Mouse (Mus musculus) forebrain, embryonic 11.5 days (tissue): ENCODE results near the gene Pcx. TPM values are rescaled to one million over a fixed set of nuclear protein-coding genes. Genes with fewer than 3 reads are reported as not detected.

Source experiments
- ATAC-seq: fragments of 200-750 bp; cut with Nextera tagmentation; replicated peaks from 2 replicates; pipeline ENCODE4 v1.8.0; 2017; ENCODE audit warnings: moderate TSS enrichment; ENCODE audit not compliant: low FRiP score
- DNase-seq: peaks from one replicate; pipeline ENCODE4 v3.0.0-alpha.2; 2017; ENCODE audit warnings: low spot score
- H3K27ac ChIP-seq: fragments of 300-500 bp; sonication (generic); 2 replicates; pipeline ENCODE4 v1.5.1; 2014; ENCODE audit warnings: low read depth, low read length
- H3K27me3 ChIP-seq: fragments of 300-500 bp; sonication (generic); 2 replicates; pipeline ENCODE4 v1.6.1; 2014; ENCODE audit warnings: mild to moderate bottlenecking, low read length, mixed read lengths; ENCODE audit not compliant: control insufficient read depth, insufficient read depth
- H3K36me3 ChIP-seq: fragments of 300-500 bp; sonication (generic); 2 replicates; pipeline ENCODE4 v1.6.1; 2014; ENCODE audit warnings: mild to moderate bottlenecking, low read length, moderate library complexity, mixed read lengths; ENCODE audit not compliant: control insufficient read depth, insufficient read depth
- H3K4me1 ChIP-seq: fragments of 300-500 bp; sonication (generic); replicated peaks from 2 replicates; pipeline ENCODE4 v1.6.1; 2014; ENCODE audit warnings: low read length, mixed read lengths; ENCODE audit not compliant: control insufficient read depth, insufficient read depth
- H3K4me2 ChIP-seq: fragments of 300-500 bp; sonication (generic); 2 replicates; pipeline ENCODE4 v1.6.1; 2014; ENCODE audit warnings: low read depth, mild to moderate bottlenecking, low read length, moderate library complexity, mixed read lengths; ENCODE audit not compliant: severe bottlenecking
- H3K4me3 ChIP-seq: fragments of 300-500 bp; sonication (generic); 2 replicates; pipeline ENCODE4 v1.5.1; 2014; ENCODE audit warnings: low read depth, low read length
- H3K9ac ChIP-seq: fragments of 300-500 bp; sonication (generic); 2 replicates; pipeline ENCODE4 v1.6.1; 2014; ENCODE audit warnings: low read length
- H3K9me3 ChIP-seq: fragments of 300-500 bp; sonication (generic); 2 replicates; pipeline ENCODE4 v1.6.1; 2016; ENCODE audit warnings: low read length, mixed read lengths; ENCODE audit not compliant: control insufficient read depth
- WGBS: fragments of 180-500 bp; shearing (Covaris S2); extraction: QIAGEN DNeasy Blood & Tissue Kit; methylation state at CpG from one replicate; pipeline ENCODE4 v1.1.7; 2014; 5-methylcytosine and 5-hydroxymethylcytosine counted together
- polyA plus RNA-seq: library from polyadenylated mRNA; unstranded; fragments of >200 nt; fragmentation: Nextera tagmentation; extraction: Ambion mirVana; gene quantifications from 2 replicates; pipeline ENCODE4 v1.2.1, GENCODE M21; 2014

Pcx gene
- polyA plus RNA-seq, 1 experiment from 2014 or later = 18.5 TPM

DNA sequence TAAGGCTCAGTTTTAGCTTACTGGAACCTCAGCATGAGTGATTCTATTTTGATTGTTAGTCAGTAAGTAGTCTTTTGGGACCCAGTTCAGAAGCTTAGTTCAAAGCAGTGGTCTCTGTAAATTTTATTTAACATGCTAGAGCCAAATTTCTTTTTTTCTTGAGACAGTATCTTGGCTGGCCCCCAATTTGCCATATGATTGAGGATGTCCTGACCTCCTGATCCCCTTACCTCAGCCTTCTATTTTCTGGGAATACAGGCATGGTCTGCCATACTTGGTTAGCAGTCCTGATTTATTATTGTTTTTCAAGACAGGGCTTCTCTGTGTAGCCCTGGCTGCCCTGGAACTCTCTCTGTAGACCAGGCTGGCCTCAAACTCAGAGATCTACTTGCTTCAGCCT lies 25.6 kb downstream of the Pcx start:
- H3K4me2 ChIP-seq = no peak overlapping the region
- no peaks in the 10 kb centered on the region for H3K4me1 ChIP-seq
- DNase-seq (no peak), ATAC-seq (no peak)
- H3K36me3 ChIP-seq = no peaks in the 10 kb centered on the region
- no peak overlapping the region for H3K4me3 ChIP-seq
- no peaks in the 10 kb centered on the region for H3K27me3 ChIP-seq
- no peak overlapping the region for H3K9ac ChIP-seq
- no peak overlapping the region for H3K27ac ChIP-seq
- no peaks in the 10 kb centered on the region for H3K9me3 ChIP-seq

DNA sequence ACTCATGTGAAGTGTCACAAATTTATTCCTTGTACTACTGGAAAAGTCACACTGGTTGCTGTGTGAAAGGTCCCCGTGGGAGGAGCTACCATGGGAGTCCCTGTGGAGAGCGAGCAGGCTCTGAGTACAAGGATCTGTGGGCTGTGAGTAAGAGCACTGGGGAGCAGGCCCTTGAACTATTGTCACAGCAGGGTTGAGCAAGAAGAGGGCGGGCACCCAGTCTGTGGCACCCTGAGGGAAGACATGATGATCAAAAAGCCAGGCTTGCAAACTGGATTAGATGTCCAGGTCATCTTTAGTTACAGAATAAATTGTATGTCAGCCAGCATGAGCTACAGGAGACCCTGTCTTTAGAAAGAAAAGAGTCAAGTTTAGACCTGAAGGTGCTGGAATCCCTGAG lies 26.3 kb downstream of the Pcx start:
- Histone ChIP-seq H3K4me1 (no peaks in the 10 kb centered on the region), H3K9me3 (no peaks in the 10 kb centered on the region), H3K9ac (no peak overlapping the region), H3K27ac (no peak overlapping the region), H3K4me3 (no peak overlapping the region), H3K27me3 (no peaks in the 10 kb centered on the region), H3K4me2 (no peak overlapping the region), H3K36me3 (no peaks in the 10 kb centered on the region)
- WGBS = 65% methylated on average over 3 of the region's 3 CpGs
- no peak for DNase-seq
- ATAC-seq = no peak

DNA sequence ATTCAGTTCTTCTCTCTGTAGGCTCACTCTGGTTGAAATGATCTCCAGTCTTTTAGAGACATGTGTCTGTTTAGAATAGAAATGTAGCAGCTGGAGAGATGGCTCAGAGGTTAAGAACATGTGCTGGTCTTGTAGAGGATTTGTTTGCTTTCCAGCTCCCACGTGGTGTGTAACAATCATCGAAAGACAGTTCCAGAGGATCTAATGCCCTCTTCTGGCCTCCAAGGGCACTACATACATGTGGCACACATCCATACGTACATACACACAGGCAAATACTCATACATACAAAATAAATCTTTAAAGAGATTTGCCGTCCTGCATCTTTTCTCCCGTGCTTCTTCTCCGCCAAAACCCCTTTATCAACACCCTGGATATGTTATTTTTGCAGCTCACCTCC lies 30.0 kb downstream of the Pcx start:
- no peaks in the 10 kb centered on the region for H3K4me1 ChIP-seq
- no peak for ATAC-seq
- no peak overlapping the region for H3K27ac ChIP-seq
- H3K4me2 ChIP-seq = no peak overlapping the region
- H3K36me3 ChIP-seq = no peaks in the 10 kb centered on the region
- DNase-seq = no peak
- H3K9me3 ChIP-seq = no peaks in the 10 kb centered on the region
- no peaks in the 10 kb centered on the region for H3K27me3 ChIP-seq
- WGBS = 91% methylated on average over 6 of the region's 6 CpGs
- no peak overlapping the region for H3K4me3 ChIP-seq
- no peak overlapping the region for H3K9ac ChIP-seq

DNA sequence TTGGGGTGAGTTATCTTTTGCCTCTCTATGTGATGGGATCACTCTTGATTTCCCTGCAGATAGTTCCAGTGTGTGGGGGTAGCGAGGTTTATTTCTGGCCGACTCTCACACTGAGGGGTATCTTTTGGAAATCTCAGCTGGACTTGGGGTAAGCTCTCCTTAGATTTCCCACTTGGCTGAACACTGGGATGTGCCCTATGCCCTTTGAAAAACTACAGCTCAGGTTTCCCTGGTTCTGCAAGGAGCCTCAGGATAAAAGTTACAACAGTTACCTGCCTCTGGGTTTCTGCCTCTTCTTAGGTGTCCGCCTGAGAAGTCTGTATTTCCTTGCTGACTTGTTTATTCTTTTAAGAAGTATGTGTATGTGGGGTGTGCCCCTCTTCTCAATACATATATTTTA lies 30.7 kb downstream of the Pcx start:
- 75% methylated on average over 3 of the region's 3 CpGs for WGBS
- Histone ChIP-seq H3K9me3 (no peaks in the 10 kb centered on the region), H3K4me2 (no peak overlapping the region), H3K27ac (no peak overlapping the region), H3K27me3 (no peaks in the 10 kb centered on the region), H3K36me3 (no peaks in the 10 kb centered on the region), H3K4me3 (no peak overlapping the region), H3K9ac (no peak overlapping the region), H3K4me1 (no peaks in the 10 kb centered on the region)
- DNase-seq (no peak), ATAC-seq (no peak)

DNA sequence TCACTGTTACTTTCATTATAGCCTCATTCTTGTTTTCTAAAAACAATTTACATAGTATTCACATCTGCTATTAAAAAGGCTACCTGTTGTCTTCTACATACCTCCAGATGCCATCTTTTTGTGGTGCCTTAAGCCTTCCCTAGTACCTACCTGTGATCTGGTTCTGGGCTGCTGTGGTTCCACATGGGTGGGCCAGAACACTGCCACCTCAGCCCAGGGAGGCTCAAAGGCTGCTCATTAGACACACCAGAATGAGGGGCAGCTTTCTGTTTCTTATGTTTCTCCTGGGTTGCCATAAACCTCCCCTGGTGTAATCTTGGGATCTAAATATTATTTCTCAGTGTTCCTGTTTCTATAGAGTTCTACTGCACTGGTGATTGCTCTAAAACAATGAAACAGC lies 31.8 kb downstream of the Pcx start:
- Histone ChIP-seq H3K4me3 (no peak overlapping the region), H3K36me3 (no peaks in the 10 kb centered on the region)
- ATAC-seq = no peak

DNA sequence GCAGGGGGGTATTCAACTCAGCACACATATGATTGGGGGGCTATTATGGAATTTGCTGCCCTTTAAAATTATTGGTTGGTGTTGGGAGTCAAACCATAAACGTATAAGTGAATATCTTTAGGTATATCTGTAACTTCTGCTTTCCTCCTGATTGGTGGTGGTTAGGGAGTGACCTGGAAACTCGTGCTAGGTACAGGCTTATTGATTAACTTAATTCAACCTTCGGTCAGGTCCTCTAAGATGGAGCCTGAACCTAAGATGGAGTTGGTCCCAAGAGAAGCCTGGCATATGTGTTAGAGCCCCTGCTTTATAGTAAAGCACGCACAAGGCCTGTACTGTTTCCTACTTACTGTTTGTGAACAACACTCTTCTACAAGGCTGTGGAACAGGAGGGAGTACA lies 34.8 kb downstream of the Pcx start:
- ATAC-seq = no peak
- Histone ChIP-seq H3K4me3 (no peak overlapping the region), H3K27ac (no peak overlapping the region), H3K9me3 (no peaks in the 10 kb centered on the region), H3K36me3 (no peaks in the 10 kb centered on the region), H3K4me1 (no peaks in the 10 kb centered on the region), H3K4me2 (no peak overlapping the region), H3K9ac (no peak overlapping the region), H3K27me3 (no peaks in the 10 kb centered on the region)
- no peak for DNase-seq
- WGBS = 85% methylated on average over 4 of the region's 4 CpGs

More for the DNA sequence above, 31.8 kb downstream of the Pcx start:
- Histone ChIP-seq H3K9me3 (no peaks in the 10 kb centered on the region), H3K9ac (no peak overlapping the region), H3K27me3 (no peaks in the 10 kb centered on the region), H3K27ac (no peak overlapping the region), H3K4me1 (no peaks in the 10 kb centered on the region), H3K4me2 (no peak overlapping the region)
- no peak for DNase-seq

DNA sequence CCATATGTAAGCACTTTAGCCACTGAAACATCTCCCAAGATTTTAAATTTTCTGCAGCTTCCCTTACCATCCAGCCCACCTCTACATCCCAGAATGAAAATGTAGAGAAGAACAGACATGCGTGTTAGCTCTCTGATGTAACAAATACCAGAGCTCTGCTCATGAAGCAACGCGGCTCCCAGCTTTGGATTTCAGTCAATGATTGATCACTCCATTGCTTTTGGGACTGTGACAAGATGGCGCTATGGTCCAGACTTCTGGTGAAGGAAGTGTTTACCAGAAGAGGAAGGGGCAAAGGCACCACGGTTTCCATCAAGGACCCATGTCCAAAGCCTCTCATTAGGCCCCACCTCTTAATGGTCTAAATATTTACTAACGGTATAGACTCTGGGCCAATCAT lies 35.6 kb downstream of the Pcx start:
- WGBS = 95% methylated on average over 6 of the region's 6 CpGs
- no peaks in the 10 kb centered on the region for H3K36me3 ChIP-seq
- H3K4me2 ChIP-seq = no peak overlapping the region
- no peaks in the 10 kb centered on the region for H3K9me3 ChIP-seq
- no peak for ATAC-seq
- no peak for DNase-seq
- no peak overlapping the region for H3K4me3 ChIP-seq
- H3K27me3 ChIP-seq = no peaks in the 10 kb centered on the region
- H3K9ac ChIP-seq = no peak overlapping the region
- H3K4me1 ChIP-seq = no peaks in the 10 kb centered on the region
- H3K27ac ChIP-seq = no peak overlapping the region

DNA sequence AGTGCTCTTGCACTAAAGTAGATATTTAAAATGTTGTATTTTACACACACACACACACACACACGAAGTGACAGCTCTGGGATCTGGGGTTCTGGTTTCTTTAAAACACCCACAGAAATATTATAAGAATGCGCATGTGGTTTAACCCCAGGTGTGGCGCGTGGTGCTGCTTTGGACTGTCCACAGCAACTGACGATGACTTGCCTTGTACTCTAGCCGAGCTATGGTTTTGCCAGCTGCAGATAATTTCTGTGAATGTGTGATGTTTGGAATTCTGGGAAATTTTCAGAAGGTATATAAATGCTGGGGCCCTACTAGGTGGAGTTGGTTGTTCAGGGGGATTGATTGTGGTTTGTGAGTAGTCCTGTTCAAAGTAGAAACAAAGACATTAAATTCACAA lies 37.5 kb downstream of the Pcx start:
- H3K36me3 ChIP-seq = no peaks in the 10 kb centered on the region
- H3K27ac ChIP-seq = no peak overlapping the region
- H3K4me1 ChIP-seq = no peaks in the 10 kb centered on the region
- no peaks in the 10 kb centered on the region for H3K27me3 ChIP-seq
- H3K4me2 ChIP-seq = no peak overlapping the region
- H3K9me3 ChIP-seq = no peaks in the 10 kb centered on the region
- 87% methylated on average over 6 of the region's 6 CpGs for WGBS
- ATAC-seq = no peak
- H3K4me3 ChIP-seq = no peak overlapping the region
- no peak overlapping the region for H3K9ac ChIP-seq
- no peak for DNase-seq

DNA sequence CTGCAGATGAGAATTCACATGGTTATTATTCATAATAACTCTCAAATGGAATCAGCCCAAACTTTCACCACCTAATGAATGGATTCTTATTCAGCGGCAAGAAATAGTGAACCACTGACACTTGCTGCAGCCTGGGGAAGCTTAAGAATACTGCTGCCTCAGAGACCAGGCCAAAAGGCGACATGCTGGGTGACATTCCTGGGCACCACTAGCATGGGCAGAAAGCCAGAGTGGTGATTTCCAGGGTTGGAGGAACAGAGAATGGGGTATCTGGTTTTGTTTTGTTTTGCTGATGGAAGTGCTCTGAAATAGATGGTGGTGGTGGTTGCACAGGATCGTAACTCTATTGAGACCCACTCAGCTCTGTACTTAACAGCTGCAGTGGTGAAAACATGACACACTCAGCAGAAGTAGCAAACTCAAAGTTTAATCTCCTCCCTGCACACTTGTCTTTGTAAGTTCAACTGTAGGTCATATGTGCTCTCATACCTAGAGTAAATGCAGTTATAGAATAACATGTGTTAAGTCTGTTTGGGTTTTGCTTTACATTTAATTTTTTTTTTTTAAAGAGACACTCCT lies 38.1 kb downstream of the Pcx start:
- Histone ChIP-seq H3K9me3 (no peaks in the 10 kb centered on the region), H3K27ac (no peak overlapping the region), H3K4me2 (no peak overlapping the region), H3K36me3 (no peaks in the 10 kb centered on the region), H3K4me1 (no peaks in the 10 kb centered on the region), H3K4me3 (no peak overlapping the region), H3K27me3 (no peaks in the 10 kb centered on the region), H3K9ac (no peak overlapping the region)
- WGBS = 87% methylated on average over 3 of the region's 3 CpGs
- DNase-seq (no peak), ATAC-seq (no peak)
